Mouse (Mus musculus) embryonic facial prominence, embryonic 14.5 days (tissue): ENCODE results near the gene Slc2a9. TPM values are rescaled to one million over a fixed set of nuclear protein-coding genes. Genes with fewer than 3 reads are reported as not detected.

Experiments used
- ATAC-seq: fragments of 200-750 bp; cut with Nextera tagmentation; 2 replicates; pipeline ENCODE4 v1.8.0; 2017; ENCODE audit warnings: low read depth, moderate number of reproducible peaks, moderate TSS enrichment
- DNase-seq: peaks from one replicate; pipeline ENCODE4 v3.0.0-alpha.2; 2015; ENCODE audit warnings: low spot score
- H3K27ac ChIP-seq: fragments of 300-500 bp; sonication (generic); replicated peaks from 2 replicates; pipeline ENCODE4 v1.5.1; 2014; ENCODE audit warnings: low read depth, mild to moderate bottlenecking, low read length, moderate library complexity
- H3K27me3 ChIP-seq: fragments of 300-500 bp; sonication (generic); replicated peaks from 2 replicates; pipeline ENCODE4 v1.6.1; 2014; ENCODE audit warnings: low read length; ENCODE audit not compliant: control insufficient read depth, insufficient read depth
- H3K36me3 ChIP-seq: fragments of 300-500 bp; sonication (generic); 2 replicates; pipeline ENCODE4 v1.6.1; 2014; ENCODE audit warnings: low read length, mixed read lengths; ENCODE audit not compliant: control insufficient read depth, insufficient read depth
- H3K4me1 ChIP-seq: fragments of 300-500 bp; sonication (generic); 2 replicates; pipeline ENCODE4 v1.6.1; 2014; ENCODE audit warnings: antibody characterized with exemption, low read length; ENCODE audit not compliant: control insufficient read depth, insufficient read depth
- H3K4me2 ChIP-seq: fragments of 300-500 bp; sonication (generic); 2 replicates; pipeline ENCODE4 v1.6.1; 2014; ENCODE audit warnings: low read depth, mild to moderate bottlenecking, low read length, moderate library complexity, mixed read lengths
- H3K4me3 ChIP-seq: fragments of 300-500 bp; sonication (generic); 2 replicates; pipeline ENCODE4 v1.5.1; 2014; ENCODE audit warnings: low read depth, mild to moderate bottlenecking, low read length
- H3K9ac ChIP-seq: fragments of 300-500 bp; sonication (generic); 2 replicates; pipeline ENCODE4 v1.6.1; 2014; ENCODE audit warnings: low read depth, mild to moderate bottlenecking, low read length, moderate library complexity, mixed read lengths
- H3K9me3 ChIP-seq: fragments of 300-500 bp; sonication (generic); 2 replicates; pipeline ENCODE4 v1.6.1; 2016; ENCODE audit warnings: low read length; ENCODE audit not compliant: control insufficient read depth
- WGBS: fragments of 180-500 bp; shearing (Covaris S2); extraction: QIAGEN DNeasy Blood & Tissue Kit; methylation state at CpG from one replicate; pipeline ENCODE4 v1.1.7; 2014; 5-methylcytosine and 5-hydroxymethylcytosine counted together
- polyA plus RNA-seq: library from polyadenylated mRNA; unstranded; fragments of >200 nt; fragmentation: Nextera tagmentation; extraction: Ambion mirVana; gene quantifications from 2 replicates; pipeline ENCODE4 v1.2.1, GENCODE M21; 2014

Slc2a9 gene
- polyA plus RNA-seq, 1 experiment from 2014 or later: 0.56 TPM

DNA sequence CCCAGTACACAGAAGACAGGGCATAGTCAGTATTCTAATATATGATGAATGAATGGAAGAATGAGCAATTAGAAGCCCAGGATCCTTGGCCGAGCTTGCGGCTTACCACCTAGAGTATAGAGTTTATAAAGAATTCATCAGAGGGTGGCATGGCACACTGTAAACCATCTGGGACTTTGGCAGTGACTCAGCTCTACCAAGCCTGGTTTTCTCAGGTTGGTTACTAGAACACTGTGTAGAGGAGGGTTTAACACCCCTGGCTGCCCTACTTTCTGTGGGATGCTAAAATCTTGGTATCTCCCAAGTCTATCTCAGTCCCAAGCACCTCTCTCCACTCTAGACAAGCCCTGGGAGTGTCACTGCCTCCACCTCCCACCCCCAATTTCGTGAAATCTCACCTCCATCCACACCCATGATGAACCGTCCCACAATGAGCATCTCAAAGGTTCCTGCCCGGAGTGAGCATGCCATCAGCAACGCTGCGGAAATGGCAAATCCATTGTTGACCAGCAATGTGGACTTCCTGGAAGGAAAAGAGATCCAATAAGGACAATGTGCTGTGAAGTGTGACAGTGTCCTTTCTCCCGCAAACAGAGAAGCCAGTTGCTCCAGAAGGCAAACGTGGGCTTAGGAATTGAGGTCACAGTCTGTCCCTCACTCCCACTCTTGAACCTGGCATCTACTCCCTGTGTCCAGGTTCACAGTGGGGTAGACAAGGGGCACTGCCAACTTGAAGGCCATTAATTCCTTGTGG lies 62.5 kb downstream of the Slc2a9 start:
- no peak for ATAC-seq
- H3K4me2 ChIP-seq: no peak overlapping the region
- no peaks in the 10 kb centered on the region for H3K9me3 ChIP-seq
- DNase-seq: no peak
- 85% methylated on average over 9 of the region's 9 CpGs for WGBS
- H3K4me3 ChIP-seq: no peak overlapping the region
- no peaks in the 10 kb centered on the region for H3K27me3 ChIP-seq
- no peak overlapping the region for H3K27ac ChIP-seq
- no peaks in the 10 kb centered on the region for H3K36me3 ChIP-seq
- no peak overlapping the region for H3K9ac ChIP-seq
- no peaks in the 10 kb centered on the region for H3K4me1 ChIP-seq

DNA sequence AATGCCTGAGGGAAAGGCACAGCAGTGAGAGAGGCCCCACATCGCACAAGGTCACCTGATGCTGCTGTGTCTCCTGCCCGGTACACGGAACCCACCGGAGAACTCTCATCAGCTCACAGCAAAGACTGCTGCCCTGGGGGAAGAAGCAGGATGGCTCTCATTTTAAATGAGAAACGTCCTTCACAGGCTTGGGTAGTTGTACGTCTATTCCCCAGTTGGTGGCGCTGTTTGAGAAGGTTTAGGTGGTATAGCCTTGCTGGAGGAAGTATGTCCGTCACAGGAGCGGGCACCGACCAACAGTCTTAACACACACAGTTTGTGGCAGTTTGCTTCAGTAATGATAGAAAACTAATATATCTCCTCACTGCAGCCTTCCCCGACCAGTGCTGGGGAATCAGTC lies 66.3 kb downstream of the Slc2a9 start:
- DNase-seq (no peak), ATAC-seq (no peak)
- Histone ChIP-seq H3K9me3 (no peaks in the 10 kb centered on the region), H3K4me3 (no peak overlapping the region), H3K36me3 (no peaks in the 10 kb centered on the region), H3K4me1 (no peaks in the 10 kb centered on the region), H3K4me2 (no peak overlapping the region), H3K9ac (no peak overlapping the region), H3K27me3 (no peaks in the 10 kb centered on the region), H3K27ac (no peak overlapping the region)
- 91% methylated on average over 11 of the region's 11 CpGs for WGBS

DNA sequence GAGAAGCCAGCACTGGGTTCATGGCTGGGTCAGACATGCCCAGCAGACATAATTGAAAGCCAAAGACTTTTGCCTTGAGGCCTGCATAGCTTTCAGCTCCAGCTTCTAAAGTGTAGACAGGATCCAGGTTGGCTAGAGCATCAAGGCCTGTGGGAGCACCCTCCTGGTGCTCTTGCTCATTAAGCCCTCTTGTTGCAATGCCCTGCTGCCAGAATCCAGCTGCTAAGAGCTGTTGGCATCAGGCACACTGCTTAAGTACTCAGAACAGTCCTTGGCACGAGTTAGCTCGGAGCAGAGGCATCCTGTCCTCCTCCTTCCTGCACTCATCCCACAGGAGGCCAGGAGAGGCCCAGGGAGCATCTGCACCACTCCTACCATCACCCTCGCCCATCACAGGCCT lies 68.1 kb downstream of the Slc2a9 start:
- ATAC-seq: no peak; the same call in 1 of the 2 replicates
- H3K4me1 ChIP-seq: no peaks in the 10 kb centered on the region
- DNase-seq: peak; percentile 11

DNA sequence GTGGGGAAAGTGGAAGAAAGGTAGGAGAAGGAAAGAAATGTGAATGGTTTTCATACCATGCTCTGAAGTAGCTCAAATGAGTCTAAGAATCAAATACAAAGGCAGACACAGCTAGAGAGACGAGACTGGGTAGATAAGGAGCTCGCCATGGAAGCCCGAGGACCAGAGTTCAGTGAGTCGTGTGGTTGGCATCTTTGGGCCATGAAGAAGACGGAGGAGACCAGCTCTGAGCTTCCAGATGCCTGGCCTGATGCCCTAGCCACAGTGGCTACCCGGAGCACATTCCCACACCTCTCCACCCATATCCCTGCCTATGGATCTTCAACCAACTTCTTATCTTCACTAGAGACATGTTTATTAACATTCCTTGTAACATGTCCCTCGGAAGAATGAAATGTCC lies 71.7 kb downstream of the Slc2a9 start:
- ATAC-seq: no peak
- H3K27me3 ChIP-seq: no peaks in the 10 kb centered on the region
- 84% methylated on average over 7 of the region's 7 CpGs for WGBS

More for the DNA sequence above, 68.1 kb downstream of the Slc2a9 start:
- 62% methylated on average over 3 of the region's 3 CpGs for WGBS
- Histone ChIP-seq H3K27me3 (no peaks in the 10 kb centered on the region), H3K4me3 (no peak overlapping the region), H3K9ac (no peak overlapping the region), H3K27ac (no peak overlapping the region), H3K4me2 (no peak overlapping the region), H3K9me3 (no peaks in the 10 kb centered on the region), H3K36me3 (no peaks in the 10 kb centered on the region)

DNA sequence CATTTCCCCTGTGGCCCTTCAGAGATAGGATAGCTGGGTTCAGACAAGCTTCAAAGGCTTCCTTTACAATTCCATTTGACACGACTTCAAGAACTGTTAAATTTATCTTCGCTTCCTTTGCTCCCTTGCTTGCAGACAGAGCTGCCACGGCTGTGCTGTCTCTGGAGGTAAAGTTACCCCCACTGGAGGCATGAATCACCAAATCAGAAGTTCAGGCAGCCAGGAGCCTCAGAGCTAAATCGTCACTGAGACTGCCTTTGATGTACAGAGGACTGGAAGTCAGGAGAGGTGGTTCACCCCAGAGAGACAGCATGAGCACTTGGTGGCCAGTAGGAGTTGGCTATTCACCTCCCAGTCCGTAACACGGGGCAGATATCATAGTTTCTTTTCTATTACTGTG lies 73.8 kb downstream of the Slc2a9 start:
- H3K27me3 ChIP-seq: no peaks in the 10 kb centered on the region
- ATAC-seq: no peak
- no peaks in the 10 kb centered on the region for H3K4me1 ChIP-seq
- H3K27ac ChIP-seq: no peak overlapping the region
- 63% methylated on average over 6 of the region's 6 CpGs for WGBS
- no peaks in the 10 kb centered on the region for H3K36me3 ChIP-seq
- H3K9me3 ChIP-seq: no peaks in the 10 kb centered on the region
- H3K4me3 ChIP-seq: no peak overlapping the region
- H3K9ac ChIP-seq: no peak overlapping the region
- DNase-seq: no peak
- no peak overlapping the region for H3K4me2 ChIP-seq

More for the DNA sequence above, 71.7 kb downstream of the Slc2a9 start:
- H3K9me3 ChIP-seq: no peaks in the 10 kb centered on the region
- H3K4me2 ChIP-seq: no peak overlapping the region
- H3K36me3 ChIP-seq: no peaks in the 10 kb centered on the region
- no peaks in the 10 kb centered on the region for H3K4me1 ChIP-seq
- no peak overlapping the region for H3K4me3 ChIP-seq
- no peak overlapping the region for H3K27ac ChIP-seq
- no peak for DNase-seq
- no peak overlapping the region for H3K9ac ChIP-seq

- no peaks in the 10 kb centered on the region for H3K36me3 ChIP-seq
- WGBS: 59% methylated on average over 5 of the region's 5 CpGs
- no peaks in the 10 kb centered on the region for H3K27me3 ChIP-seq
- DNase-seq (no peak), ATAC-seq (no peak)
- no peaks in the 10 kb centered on the region for H3K4me1 ChIP-seq
- no peak overlapping the region for H3K27ac ChIP-seq
- no peak overlapping the region for H3K4me3 ChIP-seq
- H3K4me2 ChIP-seq: no peak overlapping the region
- H3K9ac ChIP-seq: no peak overlapping the region
- no peaks in the 10 kb centered on the region for H3K9me3 ChIP-seq
Measured at GRCm38 (mm10) chr5:38427757-38428156, 75.2 kb downstream of the Slc2a9 start.

DNA sequence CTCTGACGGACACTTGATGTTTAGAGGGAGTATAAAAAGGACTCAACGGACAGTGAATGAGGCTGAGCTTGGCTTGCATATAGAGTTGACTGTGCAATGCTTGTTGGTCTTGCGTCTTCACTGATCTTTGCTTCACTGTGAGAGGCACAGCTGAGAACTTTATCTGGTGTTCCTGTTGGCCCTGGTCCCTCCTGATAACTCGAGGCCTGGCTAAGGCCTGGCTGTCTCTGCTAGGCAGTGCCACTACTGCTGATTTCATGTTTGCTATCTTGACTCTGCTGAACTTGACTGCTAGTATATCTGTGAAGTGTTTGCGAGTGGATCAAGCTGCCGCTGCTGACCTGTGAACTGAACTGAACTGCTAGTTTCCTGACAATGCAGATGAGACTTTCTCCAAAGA lies 77.4 kb downstream of the Slc2a9 start:
- ATAC-seq: no peak
- no peaks in the 10 kb centered on the region for H3K36me3 ChIP-seq

DNA sequence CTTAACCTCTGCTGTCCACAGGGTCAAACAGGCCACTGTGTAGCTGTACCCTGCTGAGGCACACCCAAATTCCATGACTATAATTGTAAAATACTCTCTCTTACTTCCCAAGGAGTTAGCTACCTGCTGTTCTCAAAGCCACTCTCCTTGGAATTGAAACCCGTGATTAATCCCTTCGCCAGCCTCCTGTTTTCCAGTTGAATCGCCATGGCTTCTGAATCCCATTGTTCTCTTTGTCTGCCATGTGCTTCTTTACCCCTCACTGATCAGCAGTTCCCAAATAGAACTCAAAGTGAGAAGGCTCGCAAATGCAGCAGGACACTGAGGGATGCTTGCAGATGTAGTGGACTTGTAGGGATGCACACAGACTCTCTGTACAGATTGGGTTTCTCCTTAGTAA lies 80.5 kb downstream of the Slc2a9 start:
- no peaks in the 10 kb centered on the region for H3K4me1 ChIP-seq
- WGBS: 29% methylated on average over 4 of the region's 4 CpGs

More for the DNA sequence above, 77.4 kb downstream of the Slc2a9 start:
- no peaks in the 10 kb centered on the region for H3K27me3 ChIP-seq
- H3K9me3 ChIP-seq: no peaks in the 10 kb centered on the region
- H3K27ac ChIP-seq: no peak overlapping the region
- DNase-seq: no peak
- H3K9ac ChIP-seq: no peak overlapping the region
- no peak overlapping the region for H3K4me2 ChIP-seq
- 92% methylated on average over 6 of the region's 6 CpGs for WGBS
- no peak overlapping the region for H3K4me3 ChIP-seq
- H3K4me1 ChIP-seq: no peaks in the 10 kb centered on the region

DNA sequence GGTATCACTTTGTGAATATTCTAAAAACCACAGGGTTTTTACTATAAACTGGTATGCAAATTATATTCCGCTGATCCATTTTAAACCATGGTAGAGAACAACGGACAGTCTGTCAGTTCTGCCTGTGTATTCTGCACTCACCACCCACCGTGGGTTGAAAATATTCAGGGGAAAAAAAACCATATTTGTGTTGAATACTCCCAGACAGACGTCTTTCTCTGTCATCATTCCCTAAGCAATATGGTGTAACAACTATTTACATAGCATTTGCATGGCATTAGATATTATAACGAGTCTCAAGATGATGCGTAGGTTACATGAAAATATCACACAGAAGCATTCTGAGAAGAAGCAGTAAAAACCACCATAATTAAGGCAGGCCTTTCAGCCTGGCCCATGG lies 84.1 kb downstream of the Slc2a9 start:
- H3K9ac ChIP-seq: no peak overlapping the region
- no peak overlapping the region for H3K4me3 ChIP-seq
- H3K27ac ChIP-seq: no peak overlapping the region
- ATAC-seq (no peak), DNase-seq (no peak)
- no peaks in the 10 kb centered on the region for H3K4me1 ChIP-seq
- H3K4me2 ChIP-seq: no peak overlapping the region
- no peaks in the 10 kb centered on the region for H3K9me3 ChIP-seq
- H3K36me3 ChIP-seq: no peaks in the 10 kb centered on the region
- no peaks in the 10 kb centered on the region for H3K27me3 ChIP-seq
- whole genome bisulfite sequencing: 87% methylated on average over 6 of the region's 6 CpGs

More for the DNA sequence above, 80.5 kb downstream of the Slc2a9 start:
- ATAC-seq (peak; percentile 9; the same call in 1 of the 2 replicates), DNase-seq (no peak)
- Histone ChIP-seq H3K27me3 (no peaks in the 10 kb centered on the region), H3K9me3 (no peaks in the 10 kb centered on the region), H3K27ac (no peak overlapping the region), H3K36me3 (no peaks in the 10 kb centered on the region), H3K4me3 (no peak overlapping the region), H3K9ac (no peak overlapping the region), H3K4me2 (no peak overlapping the region)
